Mouse (Mus musculus) activated CD4-positive, CD25-positive, alpha-beta regulatory T cell, adult 4 months (primary cell): ENCODE data around the gene Ints6. TPM values are rescaled to one million over a fixed set of nuclear protein-coding genes. Genes with fewer than 3 reads are reported as not detected.

ENCODE experiments used
- polyA plus RNA-seq, 2 experiments: library from polyadenylated mRNA; unstranded; fragments of 100-300 nt; shearing (Covaris generic); gene quantifications; one replicate each; pipeline ENCODE4 v1.2.1; 2017

Ints6 gene
- polyA plus RNA-seq, 2 experiments from 2014 or later = 14.9 to 20.7 TPM

Other genes with a start within 250 kb of the Ints6 start
- gene Fam124a, start 205.4 kb downstream of the Ints6 start, polyA plus RNA-seq = not detected
- not detected for gene Gm4131, start 194.2 kb downstream of the Ints6 start, polyA plus RNA-seq
- not detected for gene Serpine3, start 97.5 kb downstream of the Ints6 start, polyA plus RNA-seq
- 1 to 10 TPM; 3.9 to 4.5 TPM for gene Wdfy2, start 76.5 kb upstream of the Ints6 start, polyA plus RNA-seq
- not detected for gene Defb48, start 223.3 kb upstream of the Ints6 start, polyA plus RNA-seq
- not detected for gene Defb47, start 236.9 kb upstream of the Ints6 start, polyA plus RNA-seq